In genomic region chr19:24307271-24308221, GRCm38 (mm10) we compare ENCODE assay signal across 9 mouse cellular contexts. TPM values are rescaled to one million over a fixed set of nuclear protein-coding genes. Genes with fewer than 3 reads are reported as not detected.
DNase-seq lines count a peak whose midpoint lies in the region; ATAC-seq lines count a peak whose summit lies in the region.
"Had no signal": no experiment of that assay in that cellular context is flagged by ENCODE, and none has a peak within 500 bp of the region (broad histone marks: within the 10 kb centered on the region; RNA-seq: fewer than 3 reads in every experiment).

No protein-coding gene starts in this region.

- WGBS in embryonic facial prominence, embryonic 14.5 days: 52% methylated on average over 13 of the region's 13 CpGs
- 65% methylated on average over 13 of the region's 13 CpGs for WGBS in midbrain, embryonic 12.5 days

- H3K9ac ChIP-seq in embryonic facial prominence, embryonic 14.5 days (ENCODE audit: low read depth, low read length): 0 out of 2 replicates have a peak overlapping the region, but pooled peaks have one; percentile 5
- no peak overlapping the region for H3K9ac ChIP-seq in midbrain, embryonic 12.5 days (replicated peaks)
- H3K9ac ChIP-seq: liver, embryonic 14.5 days had no signal

- H3K4me2 ChIP-seq in embryonic facial prominence, embryonic 14.5 days (ENCODE audit: low read depth, low read length): no peak overlapping the region
- no peak overlapping the region for H3K4me2 ChIP-seq in midbrain, embryonic 12.5 days (replicated peaks)

- peak; percentile 9; the same call in 1 of the 2 replicates for ATAC-seq in embryonic facial prominence, embryonic 14.5 days (ENCODE audit: low read depth)
- ATAC-seq in midbrain, embryonic 12.5 days (ENCODE audit: low FRiP score, low read depth): no peak

- H3K27me3 ChIP-seq in embryonic facial prominence, embryonic 14.5 days (replicated peaks; ENCODE audit: control insufficient read depth, insufficient read depth, low read length): no peaks in the 10 kb centered on the region
- peaks cover 13% of the 10 kb centered on the region for H3K27me3 ChIP-seq in midbrain, embryonic 12.5 days

- no peaks in the 10 kb centered on the region for H3K36me3 ChIP-seq in embryonic facial prominence, embryonic 14.5 days (ENCODE audit: control insufficient read depth, insufficient read depth, low read length)
- H3K36me3 ChIP-seq in midbrain, embryonic 12.5 days: no peaks in the 10 kb centered on the region

- peaks cover 11% of the 10 kb centered on the region for H3K4me1 ChIP-seq in embryonic facial prominence, embryonic 14.5 days (ENCODE audit: control insufficient read depth, insufficient read depth, low read length)
- peaks cover 19% of the 10 kb centered on the region for H3K4me1 ChIP-seq in midbrain, embryonic 12.5 days

- DNase-seq in cerebellum, adult 11-12 months: peak; percentile 60
- DNase-seq in cerebellum, adult 11 months: no peak
- DNase-seq in embryonic facial prominence, embryonic 14.5 days (ENCODE audit: low spot score): peak; percentile 14
- peak; percentile 21 to 45 for DNase-seq in heart, postnatal 14 days
- no peak for DNase-seq in natural killer cell, adult 2 months (ENCODE audit: low spot score in 2 of 2)
- no peak for DNase-seq in Muller cell, postnatal 12 days (ENCODE audit: inconsistent ontology term)
- DNase-seq in frontal cortex, postnatal 36 days (ENCODE audit: low spot score in 2 of 2): no peak

- intact Hi-C loops in heart, postnatal 14 days (cut with DNase I): loop anchor here (5.0 kb wide), 1 partner anchor 145 kb away; no protein-coding TSS in a partner anchor

- H3K9me3 ChIP-seq in embryonic facial prominence, embryonic 14.5 days (ENCODE audit: control insufficient read depth, low read length): no peaks in the 10 kb centered on the region
- H3K9me3 ChIP-seq in midbrain, embryonic 12.5 days: no peaks in the 10 kb centered on the region

- no peak overlapping the region for H3K27ac ChIP-seq in embryonic facial prominence, embryonic 14.5 days (replicated peaks; ENCODE audit: low read depth, low read length)
- H3K27ac ChIP-seq in midbrain, embryonic 12.5 days (replicated peaks): peak overlapping the region; percentile 56
- H3K27ac ChIP-seq: liver, embryonic 14.5 days had no signal

- no peak overlapping the region for H3K4me3 ChIP-seq in embryonic facial prominence, embryonic 14.5 days (ENCODE audit: low read depth, low read length)
- no peak overlapping the region for H3K4me3 ChIP-seq in midbrain, embryonic 12.5 days

RNA-seq across cellular contexts. Expression of gene Fxn, which starts 27.1 kb away (rescaled TPM):
- 38.6 and 39.4 TPM in 2 replicates for polyA plus RNA-seq in embryonic facial prominence, embryonic 14.5 days (2014; fragmentation: Nextera tagmentation; extraction: Ambion mirVana)
- total RNA-seq in heart, postnatal 14 days (2021): 10 to 100 TPM; 22.4 to 26.0 TPM
- 42.5 and 49.4 TPM in 2 replicates for polyA plus RNA-seq in midbrain, embryonic 12.5 days (2016; fragmentation: Nextera tagmentation; extraction: Ambion mirVana)

Comparison
In these comparisons a context has a peak if more than half of its experiments do, and no peak if none do; other contexts are left out.
1. DNase-seq: peak in cerebellum, adult 11-12 months (single experiment), embryonic facial prominence, embryonic 14.5 days (single experiment) and heart, postnatal 14 days (2 of 2); none in cerebellum, adult 11 months (single experiment), natural killer cell, adult 2 months (0 of 2), Muller cell, postnatal 12 days (single experiment) and frontal cortex, postnatal 36 days (0 of 2).